15 mouse cellular contexts compared by ENCODE assay signal in genomic region chr3:129238664-129239258, GRCm38 (mm10). TPM values are rescaled to one million over a fixed set of nuclear protein-coding genes. Genes with fewer than 3 reads are reported as not detected.
DNase-seq lines count a peak whose midpoint lies in the region; ATAC-seq and TF ChIP-seq lines count a peak whose summit lies in the region.
"Had no signal": no experiment of that assay in that cellular context is flagged by ENCODE, and none has a peak within 500 bp of the region (broad histone marks: within the 10 kb centered on the region; RNA-seq: fewer than 3 reads in every experiment).

No protein-coding gene starts in this region.

- no peaks in the 10 kb centered on the region for H3K4me1 ChIP-seq in hindbrain, embryonic 11.5 days (replicated peaks; ENCODE audit: control insufficient read depth, insufficient read depth, low read length)
- H3K4me1 ChIP-seq in hindbrain, postnatal 0 days (ENCODE audit: insufficient read depth, low read length) = no peaks in the 10 kb centered on the region
- H3K4me1 ChIP-seq in lung, embryonic 15.5 days = no peaks in the 10 kb centered on the region
- no peaks in the 10 kb centered on the region for H3K4me1 ChIP-seq in neural tube, embryonic 15.5 days

- H3K36me3 ChIP-seq in hindbrain, embryonic 11.5 days (ENCODE audit: control insufficient read depth, insufficient read depth, low read length) = no peaks in the 10 kb centered on the region
- no peaks in the 10 kb centered on the region for H3K36me3 ChIP-seq in hindbrain, postnatal 0 days (ENCODE audit: insufficient read depth, low read length)
- H3K36me3 ChIP-seq in lung, embryonic 15.5 days = no peaks in the 10 kb centered on the region
- H3K36me3 ChIP-seq in neural tube, embryonic 15.5 days = no peaks in the 10 kb centered on the region

- ATAC-seq in hindbrain, embryonic 11.5 days (ENCODE audit: low FRiP score) = no peak
- ATAC-seq in hindbrain, postnatal 0 days = no peak
- ATAC-seq in lung, embryonic 15.5 days (ENCODE audit: borderline replicate concordance, extremely low read depth, low FRiP score, low TSS enrichment) = no peak
- ATAC-seq in neural tube, embryonic 15.5 days (ENCODE audit: low FRiP score) = no peak
- ATAC-seq: inflammation-experienced regulatory T-cells, adult 6 months had no signal

- peak; percentile 17 for DNase-seq in hindbrain, embryonic 11.5 days (ENCODE audit: low spot score)
- no peak for DNase-seq in hindbrain, postnatal 0 days (ENCODE audit: low spot score)
- DNase-seq in lung, postnatal 10 days = no peak
- peak; percentile 58 for DNase-seq in embryo, embryonic 10.5 days (ENCODE audit: low spot score)
- no peak for DNase-seq in urinary bladder, postnatal 36 days (ENCODE audit: low spot score in 2 of 2)
- no peak for DNase-seq in left cerebral cortex, adult 9 months (ENCODE audit: low spot score in 2 of 2)
- DNase-seq: adrenal gland, postnatal 36 days; cerebellum, adult 11-12 months; right cerebral cortex, postnatal 4 days had no signal

- TF ChIP-seq CTCF in hindbrain, postnatal 0 days (IDR thresholded peaks at IDR 0.05; ENCODE audit: low read depth) = no peak

- no peak overlapping the region for H3K4me2 ChIP-seq in hindbrain, embryonic 11.5 days (replicated peaks; ENCODE audit: low read depth, low read length)
- no peak overlapping the region for H3K4me2 ChIP-seq in hindbrain, postnatal 0 days (ENCODE audit: low read depth, low read length)
- 0 out of 2 replicates have a peak overlapping the region, but pooled peaks have one; percentile 22 for H3K4me2 ChIP-seq in lung, embryonic 15.5 days
- peak overlapping the region; percentile 3; the same call in 1 of the 2 replicates for H3K4me2 ChIP-seq in neural tube, embryonic 15.5 days

- H3K9me3 ChIP-seq in hindbrain, embryonic 11.5 days (ENCODE audit: control insufficient read depth, low read length) = no peaks in the 10 kb centered on the region
- H3K9me3 ChIP-seq in hindbrain, postnatal 0 days (ENCODE audit: low read length) = no peaks in the 10 kb centered on the region
- H3K9me3 ChIP-seq in lung, embryonic 15.5 days = no peaks in the 10 kb centered on the region
- H3K9me3 ChIP-seq in neural tube, embryonic 15.5 days (replicated peaks) = no peaks in the 10 kb centered on the region

- no peak overlapping the region for H3K9ac ChIP-seq in hindbrain, embryonic 11.5 days (ENCODE audit: low read depth, low read length)
- H3K9ac ChIP-seq in hindbrain, postnatal 0 days (replicated peaks; ENCODE audit: low read length) = no peak overlapping the region
- H3K9ac ChIP-seq in lung, embryonic 15.5 days = no peak overlapping the region
- H3K9ac ChIP-seq in neural tube, embryonic 15.5 days (replicated peaks) = no peak overlapping the region
- H3K9ac ChIP-seq: liver, embryonic 14.5 days had no signal

- H3K4me3 ChIP-seq in hindbrain, embryonic 11.5 days (ENCODE audit: low read depth, low read length) = no peak overlapping the region
- H3K4me3 ChIP-seq in hindbrain, postnatal 0 days (ENCODE audit: low read length) = no peak overlapping the region
- H3K4me3 ChIP-seq in lung, embryonic 15.5 days = no peak overlapping the region
- H3K4me3 ChIP-seq in neural tube, embryonic 15.5 days (replicated peaks) = no peak overlapping the region
- H3K4me3 ChIP-seq: left cerebral cortex, adult 2 months had no signal

- 0 out of 2 replicates have a peak, but pooled peaks cover 2% of the 10 kb centered on the region for H3K27me3 ChIP-seq in hindbrain, embryonic 11.5 days (ENCODE audit: control insufficient read depth, insufficient read depth, low read length)
- no peaks in the 10 kb centered on the region for H3K27me3 ChIP-seq in hindbrain, postnatal 0 days (ENCODE audit: insufficient read depth, low read length)
- 0 out of 2 replicates have a peak, but pooled peaks cover 4% of the 10 kb centered on the region for H3K27me3 ChIP-seq in lung, embryonic 15.5 days
- no peaks in the 10 kb centered on the region for H3K27me3 ChIP-seq in neural tube, embryonic 15.5 days (replicated peaks)

- H3K27ac ChIP-seq in hindbrain, embryonic 11.5 days (ENCODE audit: low read depth, low read length) = no peak overlapping the region
- H3K27ac ChIP-seq in hindbrain, postnatal 0 days = no peak overlapping the region
- no peak overlapping the region for H3K27ac ChIP-seq in lung, embryonic 15.5 days
- no peak overlapping the region for H3K27ac ChIP-seq in neural tube, embryonic 15.5 days (replicated peaks)
- H3K27ac ChIP-seq: left cerebral cortex, adult 2 months; liver, embryonic 14.5 days had no signal

- WGBS in hindbrain, embryonic 11.5 days = 33% methylated on average over 13 of the region's 13 CpGs
- 29% methylated on average over 13 of the region's 13 CpGs for WGBS in hindbrain, postnatal 0 days
- WGBS in lung, embryonic 15.5 days = 24% methylated on average over 13 of the region's 13 CpGs
- WGBS in neural tube, embryonic 15.5 days = 37% methylated on average over 13 of the region's 13 CpGs

RNA-seq across cellular contexts. Expression of gene Pitx2, which starts 39.1 kb away (rescaled TPM):
- 2.9 and 4.9 TPM in 2 replicates for polyA plus RNA-seq in hindbrain, embryonic 11.5 days (2014; fragmentation: Nextera tagmentation; extraction: Ambion mirVana)
- total RNA-seq in hindbrain, postnatal 0 days (2014; rRNA removed) = 0.61 and 2.4 TPM in 2 replicates
- polyA plus RNA-seq in hindbrain, postnatal 0 days (2015; fragmentation: Nextera tagmentation; extraction: Ambion mirVana) = 1.0 TPM in 2 replicates
- polyA plus RNA-seq in lung, embryonic 15.5 days (2015; fragmentation: Nextera tagmentation; extraction: Ambion mirVana) = 3.0 and 6.3 TPM in 2 replicates
- 5.1 and 5.2 TPM in 2 replicates for polyA plus RNA-seq in neural tube, embryonic 15.5 days (2015; fragmentation: Nextera tagmentation; extraction: Ambion mirVana)
- total RNA-seq: adrenal gland, postnatal 36 days; left cerebral cortex, adult 2 months; megakaryocyte, adult 5-6 weeks had no signal

Comparison
In these comparisons a context has a peak if more than half of its experiments do, and no peak if none do; other contexts are left out.
1. DNase-seq: peak in hindbrain, embryonic 11.5 days (single experiment) and embryo, embryonic 10.5 days (single experiment); none in hindbrain, postnatal 0 days (single experiment), lung, postnatal 10 days (single experiment), urinary bladder, postnatal 36 days (0 of 2) and left cerebral cortex, adult 9 months (0 of 2).
2. H3K4me2 ChIP-seq: peak in lung, embryonic 15.5 days (single experiment) and neural tube, embryonic 15.5 days (single experiment); none in hindbrain, embryonic 11.5 days (single experiment) and hindbrain, postnatal 0 days (single experiment).